Mouse (Mus musculus) cerebellum, postnatal 14 days (tissue): ENCODE results near the gene Adcy9.

Experiments
- DNase-seq, 2 experiments: peaks; one replicate each; pipeline ENCODE4 v3.0.0; 2021; ENCODE audit warnings: mixed read lengths in 2 of 2

The Adcy9 gene

DNA sequence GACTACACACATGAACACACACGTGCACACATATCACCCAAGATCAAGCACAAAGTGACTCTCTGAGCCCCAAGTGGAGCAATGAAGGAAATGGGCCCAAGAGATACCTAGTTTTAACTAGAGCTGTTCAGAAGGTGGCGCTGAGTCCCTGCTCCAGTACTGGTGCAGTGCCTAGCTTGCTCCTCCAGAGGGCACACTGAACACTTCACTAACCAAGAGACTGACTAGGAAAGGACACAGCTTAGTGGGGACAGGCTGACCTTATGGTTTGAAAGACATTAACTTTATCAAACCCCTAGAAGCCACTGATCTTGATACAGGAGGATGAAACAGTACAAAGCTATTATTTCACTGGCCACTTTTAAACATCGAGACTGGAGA, 104.2 kb downstream of the Adcy9 start:
- DNase-seq, result peak; percentile 86 to 88

DNA sequence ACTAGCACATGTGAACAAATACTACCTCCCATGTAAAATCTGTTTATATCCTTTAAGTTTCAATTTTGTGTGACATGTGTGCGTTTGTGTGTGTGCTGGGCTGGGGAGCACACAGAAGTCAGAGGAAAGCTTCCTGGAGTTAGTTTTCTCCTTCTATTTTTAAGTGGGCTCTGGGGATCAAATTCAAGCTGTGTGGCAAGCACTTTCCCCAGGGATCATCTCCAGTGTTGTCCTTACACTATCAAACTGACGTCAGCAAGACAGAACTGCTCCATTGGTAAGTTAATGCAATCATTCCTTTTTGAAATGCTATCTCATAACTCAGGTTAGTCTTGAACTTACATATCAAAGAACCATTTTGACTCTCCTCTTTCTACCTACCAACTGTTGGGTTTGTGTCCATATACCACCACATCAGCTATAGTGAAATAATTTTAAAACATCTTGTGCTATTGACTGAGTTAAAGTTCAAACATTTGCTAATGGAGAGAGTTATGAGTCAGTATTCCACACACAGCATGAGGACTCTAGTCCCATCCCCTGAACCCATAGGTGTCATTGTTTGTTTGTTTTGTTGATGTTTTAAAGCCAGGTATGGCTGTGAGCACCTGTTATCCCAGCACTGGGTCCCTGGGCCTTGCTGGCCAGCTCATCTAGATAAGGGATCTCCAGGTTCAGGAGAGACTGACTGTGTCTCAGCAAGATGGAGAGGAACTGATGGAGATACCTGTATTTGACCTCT, 104.8 kb downstream of the Adcy9 start:
- DNase-seq, result no peak

DNA sequence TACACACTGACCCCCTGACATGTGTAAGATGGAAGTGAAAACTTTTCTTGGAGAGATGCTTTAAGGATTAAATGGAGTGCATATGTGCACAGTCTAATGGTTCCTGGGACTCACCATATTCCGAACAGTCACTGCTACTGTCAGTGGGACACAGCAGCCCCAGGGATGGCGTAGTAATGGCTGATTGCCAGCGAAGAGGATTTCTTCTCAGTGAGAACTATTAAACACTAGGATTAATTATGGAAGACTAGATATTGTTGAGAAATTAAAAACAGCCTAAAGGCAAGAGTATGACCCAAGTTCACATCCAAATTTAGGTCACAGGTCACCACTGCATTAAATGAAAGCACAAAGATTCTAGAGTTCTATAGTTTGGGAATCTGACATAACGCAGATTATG, 105.4 kb downstream of the Adcy9 start:
- no peak for DNase-seq

DNA sequence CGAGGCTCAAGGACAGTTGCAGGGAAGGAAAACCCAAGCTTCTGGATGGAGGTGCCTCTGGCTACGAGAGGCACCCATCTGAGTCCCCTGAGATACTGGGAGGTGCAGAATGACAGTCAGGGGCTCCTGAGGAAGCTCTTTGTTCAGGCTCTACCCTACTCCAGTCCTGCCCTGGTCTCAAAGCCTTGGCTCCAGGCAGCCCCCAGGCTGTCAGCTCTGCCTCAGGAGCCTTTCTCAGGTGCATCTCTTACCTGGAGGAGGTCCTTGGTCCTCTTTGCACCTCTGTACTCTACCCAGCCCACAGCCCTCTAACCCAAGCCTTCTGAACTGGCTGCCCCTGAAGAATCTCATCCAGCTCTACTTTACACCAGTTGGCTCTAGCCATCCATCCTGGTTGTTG, 108.3 kb downstream of the Adcy9 start:
- no peak for DNase-seq

DNA sequence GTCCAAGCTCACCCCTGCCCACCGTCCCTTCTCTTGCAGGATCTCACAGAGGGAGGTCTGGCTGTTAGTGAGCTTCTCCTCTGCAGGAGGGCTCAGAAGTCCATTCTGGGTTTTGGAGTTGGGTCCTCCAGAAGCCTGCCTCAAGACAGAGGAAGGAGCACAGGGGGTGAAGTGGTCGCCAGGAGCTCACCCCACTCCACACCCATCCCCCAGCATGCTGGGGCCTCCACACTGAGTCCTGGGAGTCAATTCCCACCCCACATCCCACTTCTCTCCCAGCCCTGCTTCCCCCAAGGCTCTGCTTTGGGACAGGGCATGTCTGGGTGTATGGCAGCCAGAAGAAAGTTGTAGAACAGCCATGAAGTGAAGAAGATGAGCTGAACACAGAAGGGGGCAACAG, 108.7 kb downstream of the Adcy9 start:
- DNase-seq, result no peak

DNA sequence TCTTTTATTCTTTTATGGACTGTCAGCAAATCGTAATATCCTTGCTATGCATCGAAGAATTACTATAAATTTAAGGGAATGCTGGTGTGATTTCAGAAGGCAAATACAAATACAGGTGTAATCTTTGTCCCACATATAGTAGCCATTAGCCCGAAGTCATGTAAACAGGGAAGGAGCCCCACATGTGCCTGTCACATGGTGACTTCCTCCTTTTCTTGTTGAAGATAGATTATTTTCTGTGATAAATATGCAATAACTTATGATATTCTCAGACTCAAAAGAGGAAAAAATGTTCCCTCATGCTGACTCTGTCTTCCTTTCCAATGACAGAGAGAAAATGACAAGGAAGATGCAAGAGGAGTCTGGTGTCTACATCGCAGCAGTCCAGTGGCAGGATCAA, 112.5 kb downstream of the Adcy9 start:
- DNase-seq, result no peak

DNA sequence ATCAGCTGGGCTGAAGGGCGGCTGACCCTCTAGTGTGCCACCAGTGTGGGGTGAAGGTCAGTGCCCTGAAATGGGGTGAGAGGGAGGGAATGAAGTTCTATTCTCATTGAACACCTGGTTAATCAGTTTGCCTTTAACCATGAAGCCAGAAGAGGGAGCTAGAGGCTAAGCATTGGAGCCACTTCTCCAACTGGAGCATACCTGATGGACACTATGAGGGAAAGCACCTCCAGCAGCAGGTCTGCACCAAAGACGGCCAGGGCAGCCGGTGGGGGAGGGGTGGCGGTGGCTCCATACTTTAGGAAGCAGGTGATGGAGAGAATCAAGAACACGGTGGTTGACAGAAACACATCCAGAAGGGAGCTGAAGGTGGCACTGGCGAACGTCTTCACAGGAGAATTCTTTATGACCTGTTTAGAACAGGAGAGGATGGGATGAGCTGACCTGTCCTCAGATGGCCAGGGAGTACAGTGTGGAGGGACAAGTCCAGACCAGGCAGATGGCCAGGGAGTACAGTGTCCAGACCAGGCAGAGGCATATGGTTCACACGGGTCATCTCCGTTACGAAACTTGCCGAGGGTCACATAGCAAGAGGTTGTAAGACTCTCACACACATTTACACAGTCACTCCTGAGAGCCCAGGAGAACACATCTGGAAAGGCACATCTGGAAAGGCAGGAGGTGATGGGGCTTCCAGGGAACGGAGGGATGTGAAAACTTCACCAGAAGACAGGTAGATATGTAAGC, 115.9 kb downstream of the Adcy9 start:
- DNase-seq, result peak; percentile 69 to 73

DNA sequence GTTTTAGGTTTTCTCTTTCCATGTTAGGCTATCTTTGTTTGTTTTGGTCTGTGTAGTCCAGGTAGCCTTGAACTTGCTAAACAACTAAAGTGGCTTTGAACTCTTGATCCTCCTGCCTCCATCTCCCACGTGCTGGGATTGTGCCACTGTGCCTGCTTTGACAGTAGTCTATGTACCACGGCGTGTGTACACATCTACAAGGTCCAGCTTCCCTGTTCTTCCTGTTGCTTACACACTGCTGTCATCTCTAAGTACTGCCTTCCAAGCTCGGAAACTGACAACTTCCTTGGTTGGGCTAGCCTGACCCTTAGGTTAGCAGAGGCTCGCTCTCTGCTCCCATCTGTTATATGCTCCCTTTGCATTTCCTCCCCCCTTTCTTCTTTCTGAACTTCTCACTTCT, 116.7 kb downstream of the Adcy9 start:
- DNase-seq, result no peak

DNA sequence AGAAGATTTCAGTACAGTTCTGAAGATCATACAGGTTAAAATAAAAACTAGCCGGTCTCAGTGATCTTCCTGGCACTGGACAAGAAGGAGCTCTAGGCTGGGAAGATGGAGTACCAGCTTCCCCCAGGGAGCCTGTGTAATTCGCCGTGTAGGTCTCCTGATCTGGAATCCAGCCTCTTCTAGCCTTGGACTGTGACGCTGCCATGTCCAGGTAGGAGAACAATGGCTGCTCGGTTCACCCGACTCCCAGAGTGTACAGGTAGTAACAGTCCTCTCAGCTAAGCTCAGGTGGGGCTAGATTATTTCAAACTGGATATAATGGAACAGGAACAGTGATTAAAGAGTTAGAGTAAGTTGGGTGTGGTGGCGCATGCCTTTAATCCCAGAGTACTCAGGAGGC, 120.0 kb downstream of the Adcy9 start:
- DNase-seq, result no peak

DNA sequence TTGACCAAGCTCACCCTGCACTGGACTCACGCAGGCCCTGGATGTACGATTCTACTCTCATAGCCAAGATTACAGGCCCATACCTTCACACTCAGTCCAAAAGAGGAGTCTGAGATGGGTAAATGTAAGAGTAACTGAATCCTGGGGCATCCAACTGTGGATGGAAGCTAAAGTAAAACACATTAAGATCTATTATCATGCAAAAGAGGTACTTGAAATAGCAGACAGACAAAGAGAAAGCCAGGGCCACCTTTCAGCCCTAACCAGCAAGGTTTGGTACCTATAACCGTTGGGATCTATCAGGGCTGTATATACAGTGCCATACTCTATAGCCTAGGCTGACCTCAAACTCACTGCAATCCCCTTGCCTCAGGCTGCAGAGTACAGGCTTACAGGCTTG, 127.0 kb downstream of the Adcy9 start:
- DNase-seq, result no peak

DNA sequence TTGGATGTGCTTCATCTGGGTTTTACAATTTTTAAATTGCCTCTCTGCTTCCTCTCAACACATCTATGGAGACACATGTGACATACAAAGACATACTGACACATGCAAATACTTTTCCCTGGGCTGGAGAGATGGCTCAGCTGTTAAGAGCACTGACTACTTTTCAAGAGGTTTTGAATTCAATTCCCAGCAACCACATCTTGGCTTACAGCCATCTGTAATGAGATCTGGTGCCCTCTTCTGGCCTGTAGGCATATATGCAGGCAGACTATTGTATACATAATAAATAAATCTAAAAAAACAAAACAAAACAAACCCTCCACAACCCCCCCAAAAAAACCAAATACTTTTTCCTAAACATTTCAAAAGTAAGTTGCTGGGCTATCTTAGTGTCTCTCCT, 130.8 kb downstream of the Adcy9 start:
- DNase-seq, result peak; percentile 37 to 51

DNA sequence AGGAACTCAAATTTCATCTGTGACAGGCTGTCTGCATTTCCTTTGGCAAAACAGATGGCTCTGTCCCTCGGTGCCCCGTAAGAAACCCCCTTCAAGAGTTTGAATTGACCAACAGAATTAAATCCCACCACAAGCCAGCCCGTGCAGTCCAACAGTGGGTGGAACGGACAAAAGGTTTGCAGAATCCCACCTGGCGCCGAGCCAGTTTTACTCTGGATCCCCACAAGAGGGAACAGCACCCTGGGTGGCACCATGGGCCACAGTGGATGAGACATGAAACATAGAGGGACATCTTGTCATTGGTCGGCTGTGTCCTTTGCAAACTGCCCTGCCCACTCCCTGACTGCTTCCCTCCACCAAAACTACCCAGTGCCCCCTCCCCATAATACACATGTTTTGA, 133.7 kb downstream of the Adcy9 start:
- peak; percentile 15 to 42 for DNase-seq

DNA sequence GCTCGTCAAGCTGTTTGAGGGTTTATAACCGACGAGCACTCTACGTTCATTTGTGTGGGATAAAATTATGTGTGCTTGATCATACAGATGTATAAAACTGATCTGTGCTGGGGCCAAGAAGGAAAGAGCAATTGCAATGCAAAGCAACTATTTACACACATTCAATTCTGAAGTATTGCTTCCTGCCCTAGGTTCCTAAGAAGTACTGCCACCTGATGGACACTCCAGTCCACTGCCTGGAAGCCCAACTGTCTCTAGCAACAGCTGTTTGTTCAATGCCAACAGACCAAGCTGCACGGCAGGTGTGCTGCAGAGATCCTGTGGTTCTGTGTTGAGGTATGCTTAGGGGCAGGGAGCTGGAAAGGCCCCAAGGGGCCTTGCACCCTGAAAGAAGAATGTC, 135.0 kb downstream of the Adcy9 start:
- peak; percentile 18 to 34 for DNase-seq

DNA sequence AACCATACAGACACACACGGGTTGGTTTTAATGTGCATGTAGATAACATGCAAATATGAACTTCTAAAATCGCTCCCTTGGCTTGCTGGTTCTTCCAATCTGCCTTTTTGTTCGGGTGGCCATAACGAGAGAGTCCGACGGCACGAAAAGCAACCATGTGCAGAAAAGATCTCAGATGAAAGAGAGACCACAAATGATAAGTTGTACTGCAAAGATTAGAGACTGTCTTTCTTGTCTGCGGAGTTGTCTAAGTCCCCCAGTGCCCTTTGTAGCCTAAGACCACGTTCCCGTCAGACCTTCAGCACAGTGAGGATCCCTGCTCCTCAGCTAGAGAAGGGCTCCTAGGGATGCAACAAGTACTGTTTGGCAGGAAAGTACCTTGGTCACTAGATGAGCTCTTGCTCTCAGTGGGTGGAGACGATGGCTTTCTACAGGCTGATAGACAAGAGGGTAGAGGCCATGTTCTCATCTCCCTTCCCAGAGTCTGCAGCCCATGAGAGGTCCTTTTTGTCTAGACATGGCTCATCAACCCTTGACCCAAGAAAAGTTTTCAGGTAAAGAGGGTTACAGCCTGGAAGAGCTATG, 136.9 kb downstream of the Adcy9 start:
- no peak for DNase-seq

DNA sequence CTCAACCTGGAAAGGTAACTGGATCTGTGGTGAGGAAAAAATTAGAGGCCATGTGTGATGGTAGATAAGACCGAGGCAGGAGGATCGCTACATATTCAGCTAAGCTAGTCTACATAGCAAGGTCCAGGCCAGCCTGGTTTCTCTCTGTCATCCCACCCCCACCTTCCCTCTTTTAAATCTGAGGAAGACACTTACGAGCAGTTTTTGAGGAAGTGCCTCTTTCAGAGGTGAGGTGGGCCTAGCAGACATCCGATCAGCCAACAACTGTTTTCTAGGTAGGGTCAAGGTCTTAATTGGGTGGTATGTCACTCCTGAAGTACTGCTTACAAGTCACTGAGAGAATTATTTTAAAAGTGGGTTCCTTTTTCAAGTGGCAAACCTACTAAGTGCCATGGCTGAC, 138.8 kb downstream of the Adcy9 start:
- DNase-seq, result no peak

DNA sequence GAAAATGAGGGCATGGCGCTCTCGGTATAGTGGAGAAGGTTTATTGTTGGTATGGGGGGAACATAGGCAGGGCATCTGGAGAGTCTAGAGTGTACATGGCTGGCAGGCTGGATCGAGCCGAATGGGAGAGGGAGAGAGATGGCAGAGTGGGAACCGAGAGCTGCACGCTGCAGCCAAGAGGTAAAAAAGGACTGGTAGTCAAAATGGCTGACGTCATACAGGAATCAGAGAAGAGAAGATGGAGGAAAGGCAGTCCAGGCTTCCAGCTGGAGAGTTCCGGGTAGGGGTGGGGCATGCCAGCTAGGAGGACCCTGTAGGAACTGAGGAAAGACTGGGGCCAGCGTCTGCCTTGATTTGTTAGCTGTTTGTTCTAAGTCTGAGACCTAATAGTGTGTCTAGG, 139.3 kb downstream of the Adcy9 start:
- DNase-seq, result no peak

DNA sequence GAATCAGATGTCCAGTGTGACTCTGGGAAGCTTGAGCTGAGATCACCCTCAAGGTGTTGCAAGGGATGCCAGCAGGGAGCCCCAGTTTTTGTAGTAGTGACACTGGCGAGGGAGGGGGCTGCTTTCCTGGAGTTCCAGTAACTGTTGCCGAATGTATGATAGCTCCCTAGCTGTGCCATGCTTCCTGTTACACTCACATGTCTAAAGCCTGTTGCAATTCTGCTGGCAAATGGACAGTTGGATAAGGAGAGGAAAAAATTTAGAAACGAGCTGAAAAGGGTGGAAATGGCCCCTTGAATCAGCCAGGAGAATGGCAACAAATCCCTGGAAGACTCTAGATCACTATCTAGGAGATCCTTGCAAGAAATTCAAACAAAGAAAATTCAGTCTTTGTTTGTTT, 140.7 kb downstream of the Adcy9 start:
- DNase-seq, result no peak

DNA sequence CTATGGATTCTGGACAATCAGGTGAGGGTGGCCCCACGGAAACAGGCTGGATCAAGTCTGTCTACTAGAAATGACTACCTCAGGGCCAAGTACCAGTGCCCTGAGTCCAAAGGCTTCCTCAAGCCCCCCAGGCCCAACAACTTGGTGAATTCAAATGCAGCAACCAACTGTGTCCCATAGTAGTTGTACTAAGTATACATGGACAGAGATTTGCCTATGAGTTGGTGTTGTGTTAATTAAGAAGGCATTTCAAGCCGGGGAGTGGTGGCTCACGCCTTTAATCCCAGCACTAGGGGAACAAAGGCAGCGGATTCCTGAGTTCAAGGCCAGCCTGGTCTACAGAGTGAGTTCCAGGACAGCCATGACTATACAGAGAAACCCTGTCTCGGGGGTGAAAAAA, 143.7 kb downstream of the Adcy9 start:
- DNase-seq, result no peak

DNA sequence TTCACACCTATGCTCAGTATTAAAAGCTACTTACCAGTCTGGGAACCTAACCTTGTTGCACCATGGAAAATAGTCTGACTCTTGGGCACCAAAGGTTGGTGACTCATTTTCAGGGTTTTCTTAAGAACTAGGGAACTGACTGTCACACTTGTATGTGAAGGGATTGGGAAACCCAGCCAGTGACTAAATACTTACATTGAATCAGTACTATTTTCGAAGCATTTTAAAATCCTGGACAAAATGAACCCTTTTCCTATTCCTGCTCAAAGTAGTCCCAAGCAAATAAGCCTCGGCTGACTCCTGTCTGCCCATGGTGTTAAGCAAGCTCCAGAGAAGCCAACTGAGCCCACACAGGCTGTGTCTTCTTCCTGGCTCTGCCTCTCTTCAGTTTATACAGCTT, 144.1 kb downstream of the Adcy9 start:
- DNase-seq, result no peak

DNA sequence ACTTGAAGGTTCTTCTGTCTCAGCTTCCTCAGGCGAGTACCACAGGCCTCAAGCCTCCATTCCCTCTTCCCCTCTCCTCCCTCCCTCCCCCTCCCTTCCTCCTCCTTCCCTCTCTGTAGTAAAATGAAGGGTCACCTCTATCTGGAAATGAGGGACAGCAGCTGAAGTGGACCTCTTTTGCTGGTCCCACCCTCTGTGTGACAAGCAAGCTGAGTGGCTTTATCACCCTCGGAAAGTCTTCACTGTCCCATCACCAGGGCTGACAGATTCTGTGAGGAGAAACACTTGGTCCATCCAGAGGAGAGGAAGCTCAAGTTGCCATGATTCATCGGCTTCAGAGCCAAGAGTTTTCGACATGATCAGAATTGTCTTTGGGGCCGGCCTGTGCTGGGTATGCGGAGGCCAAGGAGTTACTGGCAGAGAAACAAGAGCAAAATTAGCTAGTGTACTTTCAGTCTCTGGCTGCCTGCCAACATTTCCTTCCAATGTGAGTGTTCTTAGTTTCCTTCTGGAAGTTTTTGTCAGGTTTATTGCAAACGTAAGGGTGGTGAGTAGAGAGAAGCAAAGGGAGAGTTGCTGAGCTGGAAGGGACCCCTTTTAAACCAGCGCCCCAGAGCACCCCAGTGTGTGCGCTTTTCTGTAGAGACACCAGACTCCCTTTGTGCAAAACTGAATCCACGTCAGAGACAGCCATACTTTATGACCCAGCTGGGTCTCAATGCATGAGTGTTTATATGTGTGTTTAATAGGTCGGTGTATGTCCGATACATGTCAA, 146.4 kb downstream of the Adcy9 start:
- peak; percentile 38 to 47 for DNase-seq

DNA sequence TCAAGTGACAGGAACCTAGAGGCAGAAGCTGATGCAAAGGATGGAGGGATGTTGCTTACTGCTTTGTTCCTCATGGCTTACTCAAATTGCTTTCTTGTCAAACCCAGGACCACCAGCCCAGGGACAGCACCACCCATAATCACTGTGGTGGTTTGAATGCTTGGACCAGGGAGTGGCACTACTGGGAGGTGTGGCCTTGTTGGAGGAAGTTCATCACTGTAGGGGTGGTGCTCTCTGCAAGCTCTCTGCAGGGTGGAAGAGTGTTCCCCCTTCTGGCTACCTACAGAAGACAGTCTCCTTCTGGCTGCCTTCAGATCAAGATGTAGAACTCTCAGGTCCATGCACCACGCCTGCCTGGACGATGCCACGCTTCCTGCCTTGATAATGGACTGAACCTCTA, 148.0 kb downstream of the Adcy9 start:
- no peak for DNase-seq

DNA sequence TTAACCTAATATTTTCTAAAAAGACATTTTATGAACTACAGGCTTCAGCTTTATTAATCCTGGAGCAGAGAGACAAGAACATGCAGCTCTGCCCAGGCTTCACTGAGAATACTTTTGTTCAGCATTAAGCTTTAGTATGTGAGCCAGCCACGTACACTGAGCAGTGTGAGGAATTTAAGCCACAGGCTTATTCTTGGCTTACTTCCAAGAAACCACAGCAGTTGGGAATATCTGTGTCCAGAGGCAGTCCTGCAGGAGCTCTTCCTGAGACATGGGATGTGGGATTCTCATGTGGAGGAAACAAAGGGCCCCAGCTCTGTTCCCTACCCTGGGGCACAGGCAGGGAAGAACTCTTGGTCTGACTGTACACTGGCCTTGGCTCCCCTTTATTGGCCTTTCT, 149.4 kb downstream of the Adcy9 start:
- no peak for DNase-seq

DNA sequence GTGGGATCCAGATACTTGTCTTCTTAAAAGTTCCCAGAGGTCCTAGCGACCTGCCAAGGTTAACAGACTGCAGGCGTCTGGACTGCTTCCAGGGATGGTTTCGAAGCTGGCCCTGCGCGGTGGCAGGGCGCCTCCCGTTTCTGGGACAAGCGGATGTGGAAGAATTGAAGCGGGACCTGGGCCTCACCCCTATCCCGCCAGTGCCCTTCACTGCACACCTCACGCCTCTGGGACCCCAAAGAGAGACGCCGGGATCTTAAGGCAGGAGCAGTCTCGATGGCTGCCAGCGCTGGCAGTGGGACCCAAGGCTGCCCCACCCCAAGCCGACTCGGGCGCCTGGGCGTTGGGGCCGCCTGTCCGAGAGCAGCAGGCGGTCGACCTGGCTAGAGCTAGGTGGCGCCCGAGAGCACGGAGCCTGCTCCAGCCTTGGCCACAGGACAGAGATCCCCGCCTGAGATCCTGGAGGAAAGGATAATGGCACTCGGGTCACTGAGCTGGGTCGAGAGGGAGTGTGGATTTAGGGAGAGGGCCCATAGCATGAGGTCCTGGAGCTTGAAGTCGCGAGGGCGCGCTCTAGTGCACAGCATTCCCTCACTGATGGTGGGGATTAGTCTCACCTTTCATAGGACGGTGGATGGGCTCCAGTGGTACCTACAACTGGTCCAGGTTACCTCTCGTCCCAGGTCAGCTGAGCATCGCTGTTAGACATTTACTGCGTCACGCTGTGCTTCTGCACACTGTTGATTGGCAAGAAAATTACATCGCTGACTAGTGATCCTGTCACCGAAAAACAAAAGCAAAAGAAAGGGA, 152.2 kb downstream of the Adcy9 start:
- peak; percentile 85 to 90 for DNase-seq
